Mouse (Mus musculus): ENCODE data around the gene Tbx19.

- TF ChIP-seq CTCF (IDR thresholded peaks at IDR 0.05; ENCODE audit: low read depth) (peak; percentile 59), EP300 (IDR thresholded peaks at IDR 0.05; ENCODE audit: low read depth) (peak; percentile 82)
Observed at GRCm38 (mm10) chr1:165114460-165115175, 46.0 kb downstream of the Tbx19 start.

All from liver, embryonic 14.5 days (tissue).